Mouse (Mus musculus): ENCODE results near the gene Coro2b.

Coro2b gene

GRCm38 (mm10) chr9:62382519-62383084 lies 154.2 kb downstream of the Coro2b start:
- no peak for DNase-seq

- no peak for DNase-seq
These were observed 155.4 kb downstream of the Coro2b start for GRCm38 (mm10) chr9:62381402-62381913.

- DNase-seq = no peak
These were observed 156.5 kb downstream of the Coro2b start for GRCm38 (mm10) chr9:62380351-62380750.

- no peak for DNase-seq
These were observed 158.9 kb downstream of the Coro2b start for GRCm38 (mm10) chr9:62377897-62378296.

- DNase-seq = no peak
These were observed 162.6 kb downstream of the Coro2b start for GRCm38 (mm10) chr9:62374276-62374675.

GRCm38 (mm10) chr9:62373222-62374123 lies 163.4 kb downstream of the Coro2b start:
- peak; percentile 55 to 77 for DNase-seq

GRCm38 (mm10) chr9:62372556-62373221 lies 164.2 kb downstream of the Coro2b start:
- DNase-seq = no peak

- DNase-seq = no peak
These were observed 164.9 kb downstream of the Coro2b start for GRCm38 (mm10) chr9:62371745-62372555.

- no peak for DNase-seq
These were observed 166.1 kb downstream of the Coro2b start for GRCm38 (mm10) chr9:62370648-62371280.

- no peak for DNase-seq
These were observed 166.7 kb downstream of the Coro2b start for GRCm38 (mm10) chr9:62370186-62370585.

All from kidney, adult 8-10 months (tissue).